Mouse (Mus musculus) cerebellum, adult 9-11 months (tissue): ENCODE data around the gene Stk19.
A peak's percentile ranks its signal among the peaks of the same experiment; 100 is the strongest.

Experiments
- DNase-seq: peaks from one replicate; pipeline ENCODE4 v3.0.0; 2022

The Stk19 gene

GRCm38 (mm10) chr17:34796311-34797140 is 40.2 kb downstream of the Stk19 start:
- DNase-seq = no peak

- DNase-seq = peak; percentile 32
Observed at GRCm38 (mm10) chr17:34795633-34796032, 41.1 kb downstream of the Stk19 start.

GRCm38 (mm10) chr17:34795016-34795415 is 41.7 kb downstream of the Stk19 start:
- no peak for DNase-seq

GRCm38 (mm10) chr17:34777680-34778325 is 58.9 kb downstream of the Stk19 start:
- no peak for DNase-seq
